Mouse (Mus musculus): ENCODE results near the gene Psap. TPM values are rescaled to one million over a fixed set of nuclear protein-coding genes. Genes with fewer than 3 reads are reported as not detected.
"Not testable (repeated sequence)": the region's sequence is repeated elsewhere in the genome, so short reads cannot be mapped to it uniquely, and the experiment has no call there.

The Psap gene
- 1,000 to 10,000 TPM; 1,035 to 1,192 TPM for total RNA-seq (2021)
- long read RNA-seq, experiment 1, transcript Psap-202 (14 exons, 2,646 nt): major isoform, 187 of 339 reads
- long read RNA-seq, experiment 1, transcript Psap-201 (14 exons, 2,654 nt): minor isoform, 21 of 339 reads
- long read RNA-seq, experiment 1, partial matches to known transcripts: 105 of 339 reads
- long read RNA-seq, experiment 1, other reads (novel, unspliced or antisense): 26 of 339 reads
- long read RNA-seq, experiment 2, transcript Psap-202 (14 exons, 2,646 nt): major isoform, 100 of 180 reads
- long read RNA-seq, experiment 2, transcript Psap-201 (14 exons, 2,654 nt): minor isoform, 14 of 180 reads
- long read RNA-seq, experiment 2, partial matches to known transcripts: 48 of 180 reads
- long read RNA-seq, experiment 2, other reads (novel, unspliced or antisense): 18 of 180 reads

DNA sequence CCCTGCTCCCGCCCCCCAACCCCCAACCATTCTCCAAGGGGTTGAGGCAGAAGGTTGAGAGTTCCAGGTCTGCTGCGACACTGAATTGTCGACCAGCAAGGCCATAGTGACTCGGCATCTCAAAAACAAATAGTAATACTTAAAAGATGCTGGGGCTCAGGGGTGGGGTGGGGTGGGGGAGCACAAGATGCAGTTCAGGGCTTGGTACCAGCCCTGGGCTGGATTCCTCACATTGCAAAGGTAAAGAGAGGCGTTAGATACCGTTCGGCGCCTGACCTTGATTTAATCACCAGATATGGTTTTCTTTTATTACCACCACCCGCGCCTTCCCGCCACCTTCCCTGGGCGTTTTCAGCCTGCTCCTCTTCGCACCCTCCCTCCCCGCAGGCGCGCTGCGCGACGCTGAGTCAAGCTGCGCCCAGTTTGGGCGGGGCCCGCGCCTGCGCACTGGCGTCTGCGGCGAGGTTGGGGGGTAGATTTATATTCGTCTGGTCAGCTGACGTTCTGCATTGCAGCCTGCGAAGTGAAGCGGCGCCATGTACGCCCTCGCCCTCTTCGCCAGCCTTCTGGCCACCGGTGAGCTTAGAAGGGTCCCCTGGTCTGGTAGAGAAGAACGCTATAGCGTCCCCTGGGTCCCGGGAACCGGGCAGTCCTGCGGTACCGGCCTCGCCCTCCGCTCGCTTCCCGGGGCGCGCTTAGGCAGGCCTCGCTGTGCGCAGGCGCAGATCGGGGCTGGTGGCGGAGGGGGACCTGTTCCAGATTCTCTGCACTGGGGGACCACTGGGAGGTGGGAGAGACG is at the start of gene Psap:
Psap (plus strand) TSS at position 421 of the 799 bp plus-strand sequence.
- DNase-seq: peak; percentile 97 to 98

DNA sequence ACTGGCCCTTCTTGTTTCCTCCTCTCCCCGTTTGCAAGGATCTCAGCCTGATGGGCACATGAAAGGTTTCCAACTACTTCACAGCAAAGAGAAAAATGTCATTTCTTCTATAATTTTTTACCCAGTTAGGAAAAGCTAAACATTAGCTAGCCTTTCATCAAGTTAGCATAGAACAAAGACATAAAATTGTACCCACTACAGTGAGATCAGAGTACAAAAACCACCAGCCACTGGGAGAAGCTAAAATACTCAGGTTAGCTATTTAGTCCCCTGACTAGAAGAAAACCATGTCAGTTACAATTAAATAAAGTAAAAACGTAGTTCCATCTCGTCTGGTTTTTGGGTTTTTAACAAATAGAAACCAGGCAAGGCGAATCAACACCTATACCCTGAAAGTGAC is 49.8 kb upstream of the Psap start:
- DNase-seq: no peak

DNA sequence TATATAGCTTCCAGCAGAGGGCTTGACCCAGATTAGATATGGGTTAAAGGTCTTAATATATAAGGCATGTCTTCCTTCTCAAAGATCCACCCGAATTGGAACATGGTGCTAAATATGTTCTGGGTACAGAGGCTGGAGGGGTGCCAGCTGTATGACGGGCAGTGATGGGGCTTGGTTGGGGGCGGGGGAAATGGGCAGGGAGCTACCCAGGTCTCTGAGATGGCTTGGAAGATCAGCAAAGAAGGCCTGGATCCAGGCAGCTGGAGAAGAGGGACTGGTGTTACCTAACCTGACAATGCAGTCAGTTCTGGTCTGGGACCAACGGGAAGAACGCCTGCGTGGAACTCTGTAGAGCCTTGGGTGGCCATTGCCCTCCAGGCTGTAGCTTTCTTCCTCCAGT is 48.3 kb upstream of the Psap start:
- no peak for DNase-seq

DNA sequence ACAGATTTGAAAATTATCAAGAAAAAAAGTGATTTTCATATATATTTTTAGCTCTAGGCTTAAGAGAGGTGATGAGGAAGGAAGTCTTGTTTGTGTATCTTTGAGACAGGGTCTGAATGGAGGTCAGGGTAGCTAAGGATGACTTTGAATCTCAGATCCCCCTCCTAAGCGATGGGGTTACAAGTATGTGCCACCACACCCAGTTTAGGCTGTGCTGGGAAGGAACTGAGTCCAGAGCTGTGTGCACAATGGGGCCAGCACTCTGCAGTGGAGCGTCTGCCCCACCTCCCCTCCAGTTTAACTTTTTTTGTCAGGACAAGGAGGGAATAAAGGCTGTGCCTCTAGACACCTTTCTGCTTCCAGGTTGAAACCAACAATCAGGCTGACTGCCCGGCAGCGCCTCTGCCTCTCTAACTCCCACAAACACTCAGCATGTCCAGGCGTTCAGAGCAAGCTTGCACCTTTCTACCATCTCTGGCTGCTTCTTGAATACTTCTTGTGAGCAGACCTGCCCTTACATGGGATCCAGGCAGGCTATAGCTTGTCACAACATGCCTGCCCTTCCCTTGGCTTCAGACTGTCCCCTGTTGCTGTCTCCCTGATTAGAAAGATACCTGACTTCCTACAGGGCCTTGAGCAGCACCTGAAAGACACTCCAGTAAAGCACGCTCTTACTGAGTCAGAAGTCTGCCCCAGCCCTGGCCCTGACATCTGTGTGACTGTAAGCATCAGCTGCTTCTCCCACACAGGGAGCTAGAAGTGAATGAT is 46.9 kb upstream of the Psap start:
- no peak for DNase-seq

DNA sequence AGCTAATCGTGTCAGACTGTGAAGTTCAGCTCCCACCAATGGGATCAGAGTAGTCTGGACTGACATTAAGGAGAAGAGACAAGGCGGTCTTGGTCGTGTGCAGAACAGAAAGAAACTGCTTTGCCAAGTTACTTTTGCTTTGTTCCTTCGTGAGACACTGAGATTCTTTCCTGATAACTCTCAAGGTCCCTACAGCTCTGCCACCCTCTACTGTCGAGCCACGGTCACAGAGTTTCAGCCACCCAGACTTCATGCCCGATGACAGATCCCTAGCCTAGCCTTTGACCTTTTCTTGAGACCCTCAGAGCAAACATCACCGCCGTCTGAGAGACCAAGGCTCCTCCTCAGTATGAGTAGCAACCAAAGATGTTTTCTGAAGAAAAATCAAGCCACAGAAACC is 43.4 kb upstream of the Psap start:
- peak in 1 of 2 experiments; percentile 45 for DNase-seq

DNA sequence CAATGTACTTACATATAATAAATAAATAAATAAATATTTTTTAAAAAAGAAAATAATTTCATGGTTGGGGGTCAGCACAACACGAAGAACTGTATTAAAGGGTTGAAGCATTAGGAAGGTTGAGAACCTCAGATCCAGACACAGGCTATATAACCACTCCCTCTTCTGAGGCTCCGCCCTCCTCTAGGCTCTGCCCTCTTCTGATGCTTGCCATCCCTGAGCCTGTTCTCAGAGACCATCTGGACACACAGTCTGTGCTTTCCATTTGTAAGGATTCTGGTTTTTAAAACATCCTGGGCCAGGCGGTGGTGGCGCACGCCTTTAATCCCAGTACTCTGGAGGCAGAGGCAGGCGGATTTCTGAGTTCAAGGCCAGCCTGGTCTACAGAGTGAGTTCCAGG is 41.6 kb upstream of the Psap start:
- not testable (repeated sequence) for DNase-seq

DNA sequence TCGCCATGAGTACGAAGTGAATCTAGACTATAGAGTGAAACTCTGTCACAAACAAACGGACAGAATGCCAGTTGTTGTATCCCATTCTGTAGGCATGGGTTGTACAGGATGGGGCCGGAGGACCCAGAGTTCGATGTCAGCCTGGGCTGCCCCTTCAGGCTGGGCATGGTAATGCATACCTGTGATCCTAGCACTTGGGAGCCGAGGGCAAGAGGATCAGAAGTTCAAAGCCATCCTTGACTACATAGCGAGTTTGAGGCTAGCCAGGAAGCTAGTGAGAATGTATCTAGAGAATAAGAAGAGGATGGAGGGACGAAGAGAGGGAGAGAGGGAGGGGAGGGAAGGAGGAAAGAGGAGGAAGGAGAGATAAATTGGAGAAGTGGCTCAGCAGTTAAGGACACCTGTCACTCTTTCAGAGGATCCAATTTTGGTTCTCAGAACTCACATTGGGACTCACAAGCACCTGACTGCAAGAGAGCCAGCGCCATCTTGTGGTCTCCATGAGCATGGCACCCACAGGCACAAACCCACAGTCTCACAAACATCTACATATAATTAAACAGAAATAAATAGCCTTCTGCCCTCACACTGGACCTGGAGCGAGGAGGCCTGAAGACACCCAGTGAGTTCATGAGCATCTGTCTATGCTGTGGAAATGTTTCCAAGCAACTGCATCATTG is 39.8 kb upstream of the Psap start:
- DNase-seq: peak; percentile 73 to 74

DNA sequence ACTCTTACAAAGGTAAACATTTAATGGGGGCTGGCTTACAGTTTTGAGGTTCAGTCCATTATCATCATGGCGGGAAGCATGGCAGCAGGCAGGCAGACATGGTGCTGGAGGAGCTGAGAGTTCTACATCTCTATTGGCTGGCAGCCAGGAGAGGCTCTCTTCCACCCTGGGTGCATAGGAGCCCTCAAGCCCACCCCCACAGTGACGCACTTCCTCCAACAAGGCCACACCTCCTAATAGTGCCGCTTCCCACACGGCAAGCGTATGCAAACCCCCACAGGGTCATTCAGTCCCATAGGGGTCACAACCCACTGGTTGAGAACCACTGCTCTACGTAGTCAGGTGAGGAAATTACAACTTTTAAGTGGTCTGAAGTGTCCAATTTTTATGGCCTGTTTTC is 37.0 kb upstream of the Psap start:
- no peak for DNase-seq

DNA sequence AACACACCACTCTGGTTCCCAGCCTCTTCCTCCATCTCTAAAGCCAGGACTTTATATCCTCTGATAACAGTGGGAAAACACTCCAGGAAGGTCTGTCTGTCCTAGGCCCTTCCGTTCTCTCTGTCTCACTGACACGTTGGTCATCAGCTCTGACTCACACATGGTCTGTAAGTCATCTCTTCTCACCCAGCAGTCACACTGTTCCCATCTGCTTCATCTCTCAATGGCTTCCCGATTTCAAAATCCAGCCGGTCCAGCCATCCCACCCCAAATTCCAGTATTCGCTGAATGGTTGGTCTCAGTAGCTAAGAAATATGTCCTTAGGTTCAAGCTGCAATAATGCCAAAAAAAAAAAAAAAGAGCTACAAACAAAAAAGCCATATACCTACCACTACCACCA is 33.5 kb upstream of the Psap start:
- peak in 1 of 2 experiments; percentile 32 for DNase-seq

DNA sequence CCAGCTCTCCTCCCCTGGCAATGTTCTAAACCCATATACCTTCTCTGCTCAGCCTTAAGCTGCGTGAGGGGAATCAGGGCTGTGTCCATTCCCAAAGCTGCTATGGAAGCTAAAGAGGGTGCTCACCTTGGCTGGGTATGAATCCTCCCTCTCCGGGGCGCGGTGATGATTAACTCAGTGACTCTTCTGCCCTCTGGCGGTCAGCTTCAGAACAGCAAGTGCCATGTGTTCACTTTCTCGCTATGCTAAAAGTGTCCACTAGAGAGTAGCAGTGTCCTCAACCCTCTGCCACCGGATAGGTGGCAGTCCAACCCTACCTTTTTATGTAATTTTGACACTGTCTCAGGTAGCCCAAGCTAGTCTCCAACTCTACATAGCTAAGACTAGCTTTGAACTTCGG is 32.4 kb upstream of the Psap start:
- peak; percentile 89 to 92 for DNase-seq

DNA sequence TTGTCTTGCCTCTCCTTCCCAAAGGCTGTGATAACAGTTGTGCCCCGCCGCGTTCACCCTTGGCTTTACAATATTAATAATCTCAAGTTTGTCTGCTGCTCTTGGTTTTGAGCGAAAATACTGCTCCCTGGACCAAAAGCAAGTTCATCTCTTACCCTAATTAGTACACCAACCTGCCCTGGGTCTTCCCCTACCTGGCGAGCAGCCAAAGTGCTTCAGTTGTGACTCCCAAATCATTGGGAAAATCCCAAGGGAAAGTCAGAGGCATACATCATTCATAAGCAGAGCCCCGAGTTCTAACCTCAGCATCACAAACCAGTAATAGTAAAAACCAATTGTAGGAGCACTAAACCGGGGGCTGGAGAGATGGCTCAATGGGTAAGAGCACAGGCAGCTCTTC is 31.8 kb upstream of the Psap start:
- no peak for DNase-seq

DNA sequence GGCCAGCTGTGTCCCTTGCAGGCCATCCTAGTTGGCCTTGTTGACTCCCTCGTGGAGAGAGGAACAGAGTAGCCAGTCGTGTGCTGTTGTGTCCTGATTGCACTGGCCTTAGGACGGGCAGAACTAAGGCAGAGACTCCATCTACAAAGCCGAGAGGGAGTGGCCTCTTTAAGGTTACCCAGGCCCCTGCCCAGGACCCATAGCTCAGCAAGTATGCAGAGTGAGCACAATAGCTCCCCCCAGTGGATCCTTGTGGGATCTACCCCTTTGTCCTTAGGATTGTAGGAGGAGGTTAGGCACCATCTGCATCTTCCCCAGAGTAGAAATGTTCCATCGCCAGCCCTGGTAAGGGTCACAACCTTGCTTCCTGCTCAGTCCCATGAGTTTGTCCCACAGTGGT is 30.9 kb upstream of the Psap start:
- peak; percentile 65 to 70 for DNase-seq

DNA sequence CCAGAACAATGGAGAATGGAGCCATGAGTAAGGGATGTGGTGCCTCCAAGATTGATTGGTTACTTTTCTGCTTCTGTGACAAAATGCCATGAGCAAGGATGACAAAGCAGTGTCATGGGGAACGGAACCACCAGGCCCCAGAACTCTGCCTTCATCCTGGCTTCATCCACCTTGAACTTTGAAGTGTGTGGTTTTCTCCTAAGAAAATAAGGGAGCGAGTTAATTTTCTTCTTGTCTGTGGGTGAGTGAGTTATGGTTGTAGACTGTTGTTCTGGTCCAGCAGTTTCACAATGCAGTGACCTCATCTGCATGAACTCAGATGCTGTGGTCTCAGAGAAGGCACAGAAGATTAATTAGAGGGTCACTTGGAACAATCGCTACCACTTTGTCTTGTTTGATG is 29.1 kb upstream of the Psap start:
- DNase-seq: not testable (repeated sequence)

DNA sequence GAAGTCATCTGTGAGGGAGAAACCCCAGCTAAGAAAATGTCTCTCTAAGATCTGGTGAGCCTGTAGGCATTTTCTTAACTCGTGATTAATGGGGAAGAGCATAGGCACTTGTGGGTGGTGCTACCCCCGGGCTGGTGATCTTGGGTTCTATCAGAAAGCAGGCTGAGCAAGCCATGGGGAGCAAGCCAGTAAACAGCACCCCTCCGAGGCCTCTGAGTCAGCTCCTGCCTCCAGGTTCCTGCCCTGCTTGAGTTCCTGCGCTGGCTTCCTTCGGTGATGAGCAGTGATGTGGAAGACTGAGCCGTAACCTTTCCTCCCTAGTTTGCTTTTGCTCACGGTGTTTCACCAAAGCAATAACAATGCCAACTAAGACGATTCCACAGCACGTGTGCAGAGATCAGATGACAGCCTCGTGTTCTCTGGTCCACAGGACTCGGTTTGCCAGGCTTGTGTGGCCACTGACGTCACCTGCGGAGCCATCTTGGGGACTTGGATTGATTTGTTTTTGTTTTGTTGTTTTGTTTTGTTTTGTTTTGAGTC is 26.9 kb upstream of the Psap start:
- DNase-seq: no peak

DNA sequence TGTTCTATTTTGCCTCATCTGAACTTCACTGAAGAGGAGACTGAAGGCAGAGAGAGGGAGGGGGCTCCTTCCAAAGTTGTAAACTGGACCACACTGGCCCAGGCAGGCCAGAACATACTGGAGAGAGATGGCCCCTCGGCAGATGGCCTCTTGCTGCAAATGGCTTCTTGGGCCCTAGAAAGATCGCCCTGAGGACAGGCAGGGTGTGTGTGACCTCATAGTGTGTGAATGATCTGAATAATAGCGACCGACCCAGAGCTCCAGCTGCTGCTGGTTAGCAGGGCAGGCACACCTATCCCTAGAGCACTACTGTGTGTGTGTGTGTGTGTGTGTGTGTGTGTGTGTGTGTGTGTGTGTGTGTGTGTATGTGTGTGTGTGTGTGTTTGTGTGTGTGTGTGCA is 25.2 kb upstream of the Psap start:
- no peak for DNase-seq

DNA sequence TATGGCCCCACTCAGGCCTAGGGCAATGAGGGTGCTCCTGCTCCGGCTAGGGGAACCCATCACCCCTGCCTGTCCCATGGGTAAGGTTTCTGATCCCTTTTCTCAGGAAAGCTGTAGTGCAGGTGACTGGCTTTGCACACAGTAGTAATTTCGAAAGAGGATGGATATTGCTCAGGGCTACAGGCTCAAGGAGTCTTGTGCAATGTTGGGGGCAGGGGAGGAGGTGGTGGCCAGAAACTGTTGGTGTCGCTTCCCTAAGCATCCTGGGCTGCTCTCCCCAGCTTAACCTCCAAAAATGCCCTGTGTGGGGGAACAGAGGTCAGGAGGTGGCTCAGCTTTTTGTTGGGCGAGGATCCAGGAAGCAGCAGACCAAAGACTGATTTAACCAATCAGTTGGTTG is 24.8 kb upstream of the Psap start:
- DNase-seq: peak; percentile 37 to 49

DNA sequence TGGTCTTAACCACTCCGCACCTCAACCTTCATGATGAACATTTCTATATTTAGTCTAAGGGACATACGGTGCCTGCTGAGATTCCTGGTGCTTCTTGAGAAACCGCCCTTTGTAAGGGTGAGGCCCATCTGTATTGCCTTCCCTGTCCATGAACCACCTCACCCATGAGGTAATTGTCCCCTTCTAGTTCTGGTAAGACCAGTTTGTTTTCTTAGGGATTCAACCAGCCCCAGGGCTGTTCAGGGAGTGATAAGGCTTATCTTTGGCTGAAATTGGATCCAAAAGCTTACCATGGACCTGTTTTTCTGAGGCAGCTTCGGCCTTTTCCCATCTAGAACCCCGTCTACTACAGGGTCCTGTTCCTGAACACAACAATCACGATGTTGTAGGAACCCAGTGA is 21.3 kb upstream of the Psap start:
- DNase-seq: no peak

DNA sequence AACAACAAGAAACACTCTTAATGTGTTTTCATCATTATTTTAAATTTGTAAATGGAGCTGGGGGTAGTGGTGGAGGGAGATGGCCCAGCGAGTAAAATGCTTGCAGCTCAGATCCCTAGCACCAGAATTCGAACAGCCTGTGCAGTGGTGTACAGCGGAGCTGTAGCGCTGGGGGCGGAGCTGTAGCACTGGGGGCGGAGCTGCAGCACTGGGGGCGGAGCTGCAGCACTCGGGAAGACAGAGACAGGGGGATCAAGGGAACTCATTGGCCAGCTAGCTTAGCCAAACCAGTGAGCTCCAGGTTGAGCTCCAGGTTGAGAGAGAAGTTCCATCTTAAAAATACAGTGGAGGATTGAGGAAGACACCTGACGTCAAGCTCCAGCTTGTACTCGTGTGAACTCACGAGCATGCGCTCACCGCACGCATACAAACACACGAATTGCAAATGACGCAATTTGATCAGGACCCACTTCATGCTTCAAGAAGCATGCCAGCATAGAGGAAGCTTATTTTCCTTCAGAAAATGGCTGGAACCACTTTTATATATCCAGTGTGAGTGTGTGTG is 20.1 kb upstream of the Psap start:
- DNase-seq: no peak

DNA sequence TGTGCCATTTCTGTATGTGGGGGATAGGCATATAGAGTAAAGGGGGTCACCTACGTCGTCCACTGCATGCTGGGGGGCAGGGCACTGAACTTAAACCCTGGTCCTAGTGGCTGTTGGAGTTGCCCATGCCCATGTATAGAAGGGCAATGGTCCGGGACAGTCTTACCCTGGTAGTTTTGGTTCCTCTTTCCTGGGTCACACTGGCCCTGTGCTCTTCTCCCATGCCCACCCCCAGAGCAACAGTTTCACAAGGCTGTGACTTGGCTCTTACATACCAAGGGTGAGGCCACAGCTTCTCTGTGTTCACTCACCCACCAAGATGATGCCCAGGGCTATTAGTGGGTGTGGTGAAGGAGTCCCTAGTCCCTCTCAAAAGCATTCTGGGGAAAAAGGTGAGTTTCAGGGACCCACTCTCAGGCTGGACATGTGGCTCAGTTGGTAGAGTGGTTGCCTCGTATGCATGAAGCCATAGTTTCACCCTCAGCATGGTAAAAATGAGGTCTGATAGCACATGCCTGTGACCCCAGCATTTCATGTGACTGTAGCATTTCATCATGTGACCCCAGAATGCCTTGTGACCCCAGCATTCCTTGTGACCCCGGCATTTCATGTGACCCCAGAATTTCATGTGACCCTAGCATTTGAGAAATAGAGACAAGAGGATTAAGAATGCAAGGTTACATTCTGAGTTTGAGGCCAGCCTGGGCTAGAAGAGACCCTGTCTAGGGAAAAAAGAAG is 16.7 kb upstream of the Psap start:
- DNase-seq: no peak

DNA sequence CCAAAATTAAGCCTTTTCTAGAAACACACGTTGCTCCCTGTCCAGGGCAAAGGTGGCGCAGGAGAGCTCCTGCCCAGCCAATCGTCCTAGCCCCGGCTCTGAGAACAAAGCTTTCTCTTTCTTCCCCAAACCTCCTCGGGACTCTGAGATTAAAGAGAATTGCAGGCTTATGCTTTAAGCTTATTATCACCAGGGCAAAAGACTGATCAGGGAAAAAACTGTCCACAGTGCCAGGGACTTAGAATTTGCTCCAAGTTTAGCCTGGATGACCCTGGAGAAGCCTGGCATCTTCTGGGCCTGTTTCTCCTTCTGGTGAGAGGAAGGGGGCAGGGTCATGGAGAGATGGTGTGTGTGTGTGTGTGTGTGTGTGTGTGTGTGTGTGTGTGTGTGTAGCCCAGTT is 15.9 kb upstream of the Psap start:
- DNase-seq: no peak

DNA sequence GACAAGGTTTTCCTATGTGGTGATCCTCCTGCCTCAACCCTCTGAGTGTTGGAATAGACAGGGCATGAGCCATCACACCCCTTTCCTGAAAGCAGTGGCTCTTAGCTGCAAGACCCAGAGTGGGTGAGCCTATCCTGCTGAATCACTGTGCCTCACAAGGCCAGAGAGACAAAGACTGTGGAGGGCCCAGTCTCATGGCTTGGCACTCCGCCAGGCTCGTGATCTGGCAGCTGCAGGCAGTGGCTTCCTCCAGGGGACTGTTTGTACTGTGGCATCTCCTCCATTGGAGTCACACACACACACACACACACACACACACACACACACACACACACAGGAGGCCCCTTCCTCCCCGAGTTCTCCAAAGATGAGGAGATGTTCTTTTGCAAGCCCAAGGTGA is 15.0 kb upstream of the Psap start:
- DNase-seq: peak; percentile 97 to 98
